Comparison of ENCODE assay signal across 22 mouse cellular contexts in genomic region chr16:91348264-91348565, GRCm38 (mm10). TPM values are rescaled to one million over a fixed set of nuclear protein-coding genes. Genes with fewer than 3 reads are reported as not detected.
DNase-seq lines count a peak whose midpoint lies in the region; ATAC-seq and TF ChIP-seq lines count a peak whose summit lies in the region.
"Had no signal": no experiment of that assay in that cellular context is flagged by ENCODE, and none has a peak within 500 bp of the region (broad histone marks: within the 10 kb centered on the region; RNA-seq: fewer than 3 reads in every experiment).

No protein-coding gene starts in this region.

- no peak overlapping the region for H3K4me3 ChIP-seq in hindbrain, embryonic 11.5 days (ENCODE audit: low read depth, low read length)
- H3K4me3 ChIP-seq in hindbrain, embryonic 13.5 days: no peak overlapping the region
- no peak overlapping the region for H3K4me3 ChIP-seq in spleen, adult 2 months (ENCODE audit: extremely low read depth, insufficient read depth, insufficient read length)
- H3K4me3 ChIP-seq: erythroblast, embryonic 14.5 days; heart, embryonic 13.5 days had no signal

- 64% methylated on average over 14 of the region's 14 CpGs for WGBS in hindbrain, embryonic 11.5 days
- 39% methylated on average over 14 of the region's 14 CpGs for WGBS in hindbrain, embryonic 13.5 days
- WGBS in spleen, adult 2 months: 52% methylated on average over 14 of the region's 14 CpGs

- no peak for TF ChIP-seq POLR2A in spleen, adult 2 months (IDR thresholded peaks at IDR 0.05; ENCODE audit: low read depth, low read length)

- H3K9ac ChIP-seq in hindbrain, embryonic 11.5 days (ENCODE audit: low read depth, low read length): no peak overlapping the region
- no peak overlapping the region for H3K9ac ChIP-seq in hindbrain, embryonic 13.5 days
- H3K9ac ChIP-seq: heart, embryonic 13.5 days had no signal

- ATAC-seq in hindbrain, embryonic 11.5 days (ENCODE audit: low FRiP score): peak; percentile 38; the same call in 1 of the 2 replicates
- ATAC-seq in hindbrain, embryonic 13.5 days (ENCODE audit: low FRiP score): no peak
- ATAC-seq: intestine, postnatal 0 days had no signal

- no peak for TF ChIP-seq CTCF in spleen, adult 2 months (IDR thresholded peaks at IDR 0.05; ENCODE audit: extremely low read depth, insufficient read depth, insufficient read length, insufficient replicate concordance)

- peaks cover 34% of the 10 kb centered on the region for H3K27me3 ChIP-seq in hindbrain, embryonic 11.5 days (ENCODE audit: control insufficient read depth, insufficient read depth, low read length)
- H3K27me3 ChIP-seq in hindbrain, embryonic 13.5 days: peaks cover 82% of the 10 kb centered on the region
- no peaks in the 10 kb centered on the region for H3K27me3 ChIP-seq in spleen, adult 2 months (ENCODE audit: control insufficient read depth, insufficient read depth, low read length)

- no peaks in the 10 kb centered on the region for H3K4me1 ChIP-seq in hindbrain, embryonic 11.5 days (replicated peaks; ENCODE audit: control insufficient read depth, insufficient read depth, low read length)
- peaks cover 12% of the 10 kb centered on the region for H3K4me1 ChIP-seq in hindbrain, embryonic 13.5 days (replicated peaks)
- peaks cover 6% of the 10 kb centered on the region; the same call in 1 of the 2 replicates for H3K4me1 ChIP-seq in spleen, adult 2 months (ENCODE audit: control insufficient read depth, insufficient read depth, insufficient read length)

- peak; percentile 26 for DNase-seq in cerebellum, adult 11-12 months
- DNase-seq in cerebellum, adult 11 months: no peak
- DNase-seq in hindbrain, embryonic 11.5 days (ENCODE audit: low spot score): no peak
- no peak for DNase-seq in spleen, adult 2 months (ENCODE audit: low read depth in 1 of 2, low spot score in 2 of 2)
- DNase-seq in spleen, adult 12 weeks (ENCODE audit: low spot score): no peak
- no peak for DNase-seq in layer of hippocampus, postnatal 36 days
- DNase-seq in thymus, postnatal 4 days: no peak
- DNase-seq: heart, postnatal 4 days; lung, adult 2 months had no signal

- no peaks in the 10 kb centered on the region for H3K9me3 ChIP-seq in hindbrain, embryonic 11.5 days (ENCODE audit: control insufficient read depth, low read length)
- H3K9me3 ChIP-seq in hindbrain, embryonic 13.5 days: no peaks in the 10 kb centered on the region
- H3K9me3 ChIP-seq: heart, embryonic 13.5 days had no signal

- H3K36me3 ChIP-seq in hindbrain, embryonic 11.5 days (ENCODE audit: control insufficient read depth, insufficient read depth, low read length): no peaks in the 10 kb centered on the region
- no peaks in the 10 kb centered on the region for H3K36me3 ChIP-seq in hindbrain, embryonic 13.5 days
- no peaks in the 10 kb centered on the region for H3K36me3 ChIP-seq in spleen, adult 2 months (ENCODE audit: control insufficient read depth, insufficient read depth, low read length)
- H3K36me3 ChIP-seq: heart, embryonic 13.5 days had no signal

- H3K4me2 ChIP-seq in hindbrain, embryonic 11.5 days (replicated peaks; ENCODE audit: low read depth, low read length): no peak overlapping the region
- H3K4me2 ChIP-seq in hindbrain, embryonic 13.5 days: no peak overlapping the region
- H3K4me2 ChIP-seq: heart, embryonic 13.5 days had no signal

- no peak overlapping the region for H3K27ac ChIP-seq in hindbrain, embryonic 11.5 days (ENCODE audit: low read depth, low read length)
- no peak overlapping the region for H3K27ac ChIP-seq in hindbrain, embryonic 13.5 days
- H3K27ac ChIP-seq in spleen, adult 2 months (ENCODE audit: insufficient read depth, low read length): peak overlapping the region; percentile 50; the same call in 1 of the 2 replicates
- H3K27ac ChIP-seq: heart, embryonic 13.5 days had no signal

RNA-seq across cellular contexts. Expression of gene Ifnar2, which starts 24.4 kb away (rescaled TPM):
- 33.4 and 35.4 TPM in 2 replicates for polyA plus RNA-seq in hindbrain, embryonic 11.5 days (2014; fragmentation: Nextera tagmentation; extraction: Ambion mirVana)
- 33.2 and 36.3 TPM in 2 replicates for polyA plus RNA-seq in hindbrain, embryonic 13.5 days (2015; fragmentation: Nextera tagmentation; extraction: Ambion mirVana)
- polyA plus RNA-seq in spleen, adult 2 months (2012; rRNA removed): 59.6 and 73.8 TPM in 2 replicates
- 10 to 100 TPM; 20.6 to 23.0 TPM for total RNA-seq in layer of hippocampus, postnatal 36 days (2021)

RNA-seq across cellular contexts. Expression of gene Gm21970, which starts 43.3 kb away (rescaled TPM):
- not detected in 2 replicates for polyA plus RNA-seq in hindbrain, embryonic 11.5 days (2014; fragmentation: Nextera tagmentation; extraction: Ambion mirVana)
- polyA plus RNA-seq in hindbrain, embryonic 13.5 days (2015; fragmentation: Nextera tagmentation; extraction: Ambion mirVana): not detected in 2 replicates
- not detected in 2 replicates for polyA plus RNA-seq in spleen, adult 2 months (2012; rRNA removed)
- not detected for total RNA-seq in layer of hippocampus, postnatal 36 days (2021)
- total RNA-seq: adrenal gland, adult 18-20 months; common myeloid progenitor, adult 5-6 weeks; heart, postnatal 4 days; left cerebral cortex, postnatal 14 days; neutrophil, adult 5-6 weeks had no signal
- polyA plus RNA-seq: embryonic facial prominence, embryonic 11.5 days; erythroblast, embryonic 14.5 days; gonadal fat pad, adult 2 months; heart, embryonic 13.5 days; intestine, postnatal 0 days; kidney, embryonic 16.5 days; liver, adult 2 months; lung, adult 2 months; testis, adult 2 months had no signal

RNA-seq across cellular contexts. Expression of gene Il10rb, which starts 57.7 kb away (rescaled TPM):
- 8.6 and 9.0 TPM in 2 replicates for polyA plus RNA-seq in hindbrain, embryonic 11.5 days (2014; fragmentation: Nextera tagmentation; extraction: Ambion mirVana)
- 10.1 and 11.1 TPM in 2 replicates for polyA plus RNA-seq in hindbrain, embryonic 13.5 days (2015; fragmentation: Nextera tagmentation; extraction: Ambion mirVana)
- 40.0 and 43.8 TPM in 2 replicates for polyA plus RNA-seq in spleen, adult 2 months (2012; rRNA removed)
- total RNA-seq in layer of hippocampus, postnatal 36 days (2021): 1 to 10 TPM; 8.9 to 9.2 TPM
